Mouse (Mus musculus) MEL (cell line): Measurements from ENCODE around the gene Wwc1. TPM values are rescaled to one million over a fixed set of nuclear protein-coding genes. Genes with fewer than 3 reads are reported as not detected.
A peak's percentile ranks its signal among the peaks of the same experiment; 100 is the strongest.

Source experiments
- DNase-seq: peaks from one replicate; pipeline ENCODE4 v3.0.0; 2011; ENCODE audit warnings: low read depth, low spot score
- H3K27ac ChIP-seq: 2 replicates; pipeline ENCODE4 v1.5.1; 2012; ENCODE audit warnings: low read depth, mild to moderate bottlenecking, control low read depth, low read length, moderate library complexity; ENCODE audit not compliant: control insufficient read depth
- H3K27me3 ChIP-seq, 2 experiments: fragments of 150-350 bp in 1 of 2; sonication (generic) in 1 of 2; 2 replicates each; pipeline ENCODE4 v1.6.1; 2012; ENCODE audit warnings: low read length in 2 of 2, mild to moderate bottlenecking in 2 of 2, improper control_type of control experiment in 1 of 2, moderate library complexity in 1 of 2; ENCODE audit not compliant: insufficient read depth in 2 of 2, control insufficient read depth in 1 of 2
- H3K36me3 ChIP-seq, 2 experiments: 2 replicates each; pipeline ENCODE4 v1.6.1; 2012 to 2014; ENCODE audit warnings: low read length in 2 of 2, improper control_type of control experiment in 1 of 2, inconsistent platforms in 1 of 2, mild to moderate bottlenecking in 1 of 2; ENCODE audit not compliant: insufficient read depth in 2 of 2, control insufficient read depth in 1 of 2
- H3K4me1 ChIP-seq, 2 experiments: fragments of 150-350 bp in 1 of 2; sonication (generic) in 1 of 2; 2 replicates each; pipeline ENCODE4 v1.6.1; 2012; ENCODE audit warnings: low read length in 2 of 2, improper control_type of control experiment in 1 of 2, mild to moderate bottlenecking in 1 of 2; ENCODE audit not compliant: insufficient read depth in 2 of 2, control insufficient read depth in 1 of 2
- H3K4me3 ChIP-seq, 2 experiments: fragments of 150-350 bp in 1 of 2; sonication (generic) in 1 of 2; 2 replicates each; pipeline ENCODE4 v1.5.1; 2012; ENCODE audit warnings: low read depth in 2 of 2, low read length in 2 of 2, mild to moderate bottlenecking in 2 of 2, moderate library complexity in 2 of 2, control low read depth in 1 of 2, improper control_type of control experiment in 1 of 2; ENCODE audit not compliant: control insufficient read depth in 1 of 2, insufficient read depth in 1 of 2
- H3K79me2 ChIP-seq: 2 replicates; pipeline ENCODE4 v1.6.1; 2012; ENCODE audit warnings: mild to moderate bottlenecking, low read length, moderate library complexity; ENCODE audit not compliant: control insufficient read depth, poor library complexity, insufficient read depth
- H3K9ac ChIP-seq: 2 replicates; pipeline ENCODE4 v1.6.1; 2012; ENCODE audit warnings: low read depth, mild to moderate bottlenecking, control low read depth, low read length, moderate library complexity; ENCODE audit not compliant: control insufficient read depth, poor library complexity, severe bottlenecking
- H3K9me3 ChIP-seq: fragments of 150-350 bp; sonication (generic); replicated peaks from 2 replicates; pipeline ENCODE4 v1.6.1; 2012; ENCODE audit warnings: mild to moderate bottlenecking, low read length, improper control_type of control experiment, moderate library complexity; ENCODE audit not compliant: insufficient read depth
- CHD2 ChIP-seq: IDR thresholded peaks from 2 replicates; pipeline ENCODE4 v1.6.1; 2011; ENCODE audit warnings: low read length, improper control_type of control experiment
- GABPA ChIP-seq: IDR thresholded peaks from 2 replicates; pipeline ENCODE4 v1.6.1; 2012; ENCODE audit warnings: low read depth, mild to moderate bottlenecking, inconsistent platforms, low read length, improper control_type of control experiment, moderate library complexity
- GATA1 ChIP-seq: IDR thresholded peaks from 2 replicates; pipeline ENCODE4 v1.6.1; 2011; ENCODE audit warnings: low read depth, low read length, improper control_type of control experiment
- HCFC1 ChIP-seq: IDR thresholded peaks from 2 replicates; pipeline ENCODE4 v1.6.1; 2012; ENCODE audit warnings: low read depth, mild to moderate bottlenecking, inconsistent platforms, low read length, improper control_type of control experiment, moderate library complexity
- JUND ChIP-seq: IDR thresholded peaks from 2 replicates; pipeline ENCODE4 v1.6.1; 2011; ENCODE audit warnings: low read depth, mild to moderate bottlenecking, improper control_type of control experiment, low read length
- MEF2A ChIP-seq: IDR thresholded peaks from 2 replicates; pipeline ENCODE4 v1.6.1; 2014; ENCODE audit warnings: low read depth, mild to moderate bottlenecking, inconsistent platforms, low read length, improper control_type of control experiment; ENCODE audit not compliant: poor library complexity, insufficient replicate concordance, severe bottlenecking; ENCODE audit errors: extremely low read depth
- MYB ChIP-seq: IDR thresholded peaks from 2 replicates; pipeline ENCODE4 v1.6.1; 2011; ENCODE audit warnings: mild to moderate bottlenecking, low read depth, low read length, improper control_type of control experiment
- MYC ChIP-seq: IDR thresholded peaks from 2 replicates; pipeline ENCODE4 v1.6.1; 2011; ENCODE audit warnings: low read depth, mild to moderate bottlenecking, low read length, improper control_type of control experiment, moderate library complexity
- NELFE ChIP-seq: IDR thresholded peaks from 2 replicates; pipeline ENCODE4 v1.6.1; 2011; ENCODE audit warnings: low read depth, low read length, improper control_type of control experiment
- POLR2A ChIP-seq, 2 experiments: IDR thresholded peaks; 2 replicates each; pipeline ENCODE4 v1.6.1; 2011 to 2012; ENCODE audit warnings: low read length in 2 of 2, mild to moderate bottlenecking in 2 of 2, control low read depth in 1 of 2, improper control_type of control experiment in 1 of 2, low read depth in 1 of 2, moderate library complexity in 1 of 2; ENCODE audit not compliant: control insufficient read depth in 1 of 2, insufficient read depth in 1 of 2, poor library complexity in 1 of 2
- POLR2AphosphoS5 ChIP-seq: IDR thresholded peaks from 2 replicates; pipeline ENCODE4 v1.6.1; 2012; ENCODE audit warnings: low read depth, borderline replicate concordance, mild to moderate bottlenecking, inconsistent platforms, low read length, moderate library complexity, mixed read lengths
- RAD21 ChIP-seq: IDR thresholded peaks from 2 replicates; pipeline ENCODE4 v1.6.1; 2011; ENCODE audit warnings: mild to moderate bottlenecking, low read depth, low read length, improper control_type of control experiment
- RCOR1 ChIP-seq: IDR thresholded peaks from 2 replicates; pipeline ENCODE4 v1.6.1; 2012; ENCODE audit warnings: low read depth, mild to moderate bottlenecking, inconsistent platforms, low read length, improper control_type of control experiment
- SIN3A ChIP-seq: IDR thresholded peaks from 2 replicates; pipeline ENCODE4 v1.6.1; 2012; ENCODE audit warnings: low read length, improper control_type of control experiment, inconsistent platforms
- ZNF384 ChIP-seq: IDR thresholded peaks from 2 replicates; pipeline ENCODE4 v1.6.1; 2012; ENCODE audit warnings: low read depth, mild to moderate bottlenecking, inconsistent platforms, low read length, improper control_type of control experiment
- polyA plus RNA-seq, 2 experiments: library from polyadenylated mRNA; stranded (reverse) in 1 of 2; unstranded in 1 of 2; fragments of >175 nt in 1 of 2; fragments of >200 nt in 1 of 2; gene quantifications; 2 replicates each; pipeline versions ENCODE4 v1.2.1 to v1.2.4; 2012; ENCODE audit warnings: low replicate concordance in 2 of 2, low read depth in 1 of 2; ENCODE audit not compliant: insufficient read length in 2 of 2, insufficient read depth in 1 of 2, missing spikeins in 1 of 2
- total RNA-seq: library from RNA; depleted of rRNA; stranded (reverse); fragments of 300-350 nt; gene quantifications from 2 replicates; pipeline ENCODE4 v1.2.3, GENCODE M21; 2012

Gene Wwc1
- total and polyA plus RNA-seq, 3 experiments = 0.39 to 0.46 TPM; not detected in 1

GRCm38 (mm10) chr11:35979733-35980410 is 455 bp downstream of the Wwc1 start:
- Histone ChIP-seq H3K4me3 (no peak overlapping the region), H3K9me3 (no peaks in the 10 kb centered on the region), H3K27ac (no peak overlapping the region), H3K79me2 (no peaks in the 10 kb centered on the region), H3K36me3 (no peaks in the 10 kb centered on the region), H3K4me1 (no peaks in the 10 kb centered on the region), H3K9ac (no peak overlapping the region), H3K27me3 (no peaks in the 10 kb centered on the region)
- no peak for DNase-seq
- TF ChIP-seq MEF2A (no peak), GATA1 (no peak), POLR2A (IDR thresholded peaks at IDR 0.05; ENCODE audit: control insufficient read depth in 1 of 2, insufficient read depth in 1 of 2, low read depth in 1 of 2, low read length in 2 of 2, poor library complexity in 1 of 2) (0 out of 4 replicates have a peak, but pooled peaks of 1 of the 2 experiments have one; percentile 43)

GRCm38 (mm10) chr11:35979266-35979732 is 1.0 kb downstream of the Wwc1 start:
- no peak for DNase-seq
- TF ChIP-seq MYB = no peak
- TF ChIP-seq POLR2A (IDR thresholded peaks at IDR 0.05; ENCODE audit: control insufficient read depth in 1 of 2, insufficient read depth in 1 of 2, low read depth in 1 of 2, low read length in 2 of 2, poor library complexity in 1 of 2) = no peak
- TF ChIP-seq RCOR1 = no peak
- no peak for TF ChIP-seq GABPA
- no peak for TF ChIP-seq RAD21
- TF ChIP-seq MYC = no peak
- TF ChIP-seq JUND = no peak
- TF ChIP-seq MEF2A = no peak
- TF ChIP-seq CHD2 = no peak
- no peak for TF ChIP-seq SIN3A
- TF ChIP-seq NELFE = no peak
- no peak for TF ChIP-seq POLR2AphosphoS5
- no peak for TF ChIP-seq HCFC1
- no peak for TF ChIP-seq ZNF384
- Histone ChIP-seq H3K36me3 (no peaks in the 10 kb centered on the region), H3K79me2 (no peaks in the 10 kb centered on the region), H3K27ac (no peak overlapping the region), H3K27me3 (no peaks in the 10 kb centered on the region), H3K9ac (no peak overlapping the region), H3K4me3 (no peak overlapping the region), H3K9me3 (no peaks in the 10 kb centered on the region), H3K4me1 (no peaks in the 10 kb centered on the region)
